Mouse (Mus musculus): Measurements from ENCODE around the gene Mapre3. TPM values are rescaled to one million over a fixed set of nuclear protein-coding genes. Genes with fewer than 3 reads are reported as not detected.
"Not testable (repeated sequence)": the region's sequence is repeated elsewhere in the genome, so short reads cannot be mapped to it uniquely, and the experiment has no call there.

Mapre3 gene
- polyA plus RNA-seq, 2 experiments = 28.2 to 64.7 TPM

- Histone ChIP-seq H3K9me3 (ENCODE audit: control insufficient read depth, low read length) (no peaks in the 10 kb centered on the region), H3K36me3 (ENCODE audit: control insufficient read depth, insufficient read depth, low read length) (peaks cover 42% of the 10 kb centered on the region), H3K4me2 (replicated peaks; ENCODE audit: low read depth, low read length, severe bottlenecking) (no peak overlapping the region), H3K27ac (replicated peaks; ENCODE audit: low read depth, low read length) (no peak overlapping the region), H3K4me3 (replicated peaks; ENCODE audit: low read length) (no peak overlapping the region), H3K4me1 (ENCODE audit: control insufficient read depth, insufficient read depth, low read length) (peaks cover 8% of the 10 kb centered on the region; the same call in 1 of the 2 replicates), H3K9ac (ENCODE audit: low read depth, low read length, severe bottlenecking) (no peak overlapping the region), H3K27me3 (ENCODE audit: control insufficient read depth, insufficient read depth, low read length) (no peaks in the 10 kb centered on the region)
- 17% methylated on average over 6 of the region's 6 CpGs for WGBS
- ATAC-seq (ENCODE audit: low FRiP score, low read depth) (no peak), DNase-seq (ENCODE audit: low spot score) (peak; percentile 30)
- no peak for TF ChIP-seq POLR2A (IDR thresholded peaks at IDR 0.05; ENCODE audit: borderline replicate concordance, extremely low read depth, insufficient read depth, insufficient read length)
Observed at GRCm38 (mm10) chr5:30878616-30879015, 64.2 kb downstream of the Mapre3 start.

- no peaks in the 10 kb centered on the region for H3K27me3 ChIP-seq (ENCODE audit: control insufficient read depth, insufficient read depth, low read length)
- DNase-seq (ENCODE audit: low spot score) (peak; percentile 25), ATAC-seq (ENCODE audit: low FRiP score, low read depth) (no peak)
- H3K9ac ChIP-seq (ENCODE audit: low read depth, low read length, severe bottlenecking) = no peak overlapping the region
- TF ChIP-seq POLR2A (IDR thresholded peaks at IDR 0.05; ENCODE audit: borderline replicate concordance, extremely low read depth, insufficient read depth, insufficient read length) = no peak
- H3K4me3 ChIP-seq (replicated peaks; ENCODE audit: low read length) = no peak overlapping the region
- WGBS = 66% methylated on average over 5 of the region's 5 CpGs
- peaks cover 8% of the 10 kb centered on the region; the same call in 1 of the 2 replicates for H3K4me1 ChIP-seq (ENCODE audit: control insufficient read depth, insufficient read depth, low read length)
- no peaks in the 10 kb centered on the region for H3K9me3 ChIP-seq (ENCODE audit: control insufficient read depth, low read length)
- no peak overlapping the region for H3K27ac ChIP-seq (replicated peaks; ENCODE audit: low read depth, low read length)
- peaks cover 33% of the 10 kb centered on the region for H3K36me3 ChIP-seq (ENCODE audit: control insufficient read depth, insufficient read depth, low read length)
- H3K4me2 ChIP-seq (replicated peaks; ENCODE audit: low read depth, low read length, severe bottlenecking) = no peak overlapping the region
Observed at GRCm38 (mm10) chr5:30879347-30879943, 65.0 kb downstream of the Mapre3 start.

DNA sequence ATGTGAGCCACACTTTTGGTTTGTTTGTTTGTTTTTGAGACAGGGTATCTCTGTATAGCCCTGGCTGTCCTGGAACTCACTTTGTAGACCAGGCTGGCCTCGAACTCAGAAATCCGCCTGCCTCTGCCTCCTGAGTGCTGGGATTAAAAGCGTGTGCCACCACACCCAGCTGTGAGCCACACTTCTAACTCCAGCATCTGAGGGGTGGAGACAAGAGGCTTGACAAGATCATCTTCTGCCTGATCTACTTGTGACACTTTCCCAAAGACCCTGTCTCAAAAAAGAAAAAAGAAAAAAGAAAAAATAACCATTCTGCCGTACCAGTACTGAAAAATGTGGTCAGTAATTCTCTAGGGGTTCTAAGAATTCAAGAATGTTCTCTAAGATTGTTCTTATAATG, 67.4 kb downstream of the Mapre3 start:
- not testable (repeated sequence) for H3K27ac ChIP-seq (replicated peaks; ENCODE audit: low read depth, low read length); H3K27me3 ChIP-seq (ENCODE audit: control insufficient read depth, insufficient read depth, low read length); H3K36me3 ChIP-seq (ENCODE audit: control insufficient read depth, insufficient read depth, low read length); H3K4me2 ChIP-seq (replicated peaks; ENCODE audit: low read depth, low read length, severe bottlenecking); DNase-seq (ENCODE audit: low spot score); H3K4me3 ChIP-seq (replicated peaks; ENCODE audit: low read length); H3K9ac ChIP-seq (ENCODE audit: low read depth, low read length, severe bottlenecking); H3K4me1 ChIP-seq (ENCODE audit: control insufficient read depth, insufficient read depth, low read length); ATAC-seq (ENCODE audit: low FRiP score, low read depth); H3K9me3 ChIP-seq (ENCODE audit: control insufficient read depth, low read length)
- 80% methylated on average over 4 of the region's 4 CpGs for WGBS

DNA sequence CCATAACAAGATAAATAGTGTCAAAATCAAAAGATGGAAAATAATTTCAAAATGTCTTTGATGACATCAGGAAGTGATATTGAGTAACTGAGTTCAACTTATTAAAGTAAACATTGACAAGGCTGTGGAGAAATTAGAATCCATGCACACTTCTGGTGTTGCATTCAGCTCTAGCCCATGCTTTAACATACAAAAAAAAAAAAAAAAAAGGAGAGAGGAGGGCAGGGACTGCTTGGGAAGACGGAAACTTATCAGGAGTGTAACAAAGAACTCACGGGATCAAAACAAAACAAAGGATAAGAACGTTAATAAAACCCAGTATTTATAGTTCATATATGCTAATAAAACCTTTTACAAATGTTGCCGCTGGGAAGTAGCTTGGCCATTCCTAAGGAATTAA, 71.8 kb downstream of the Mapre3 start:
- H3K4me3 ChIP-seq (replicated peaks; ENCODE audit: low read length) = no peak overlapping the region; the same call in 1 of the 2 replicates
- H3K4me2 ChIP-seq (replicated peaks; ENCODE audit: low read depth, low read length, severe bottlenecking) = peak overlapping the region; percentile 77
- ATAC-seq (ENCODE audit: low FRiP score, low read depth) (no peak), DNase-seq (ENCODE audit: low spot score) (no peak)
- H3K9me3 ChIP-seq (ENCODE audit: control insufficient read depth, low read length) = no peaks in the 10 kb centered on the region
- H3K27ac ChIP-seq (replicated peaks; ENCODE audit: low read depth, low read length) = peak overlapping the region; percentile 98; the same call in 1 of the 2 replicates
- H3K36me3 ChIP-seq (ENCODE audit: control insufficient read depth, insufficient read depth, low read length) = peaks cover 9% of the 10 kb centered on the region
- H3K9ac ChIP-seq (ENCODE audit: low read depth, low read length, severe bottlenecking) = 0 out of 2 replicates have a peak overlapping the region, but pooled peaks have one; percentile 75
- no peaks in the 10 kb centered on the region for H3K27me3 ChIP-seq (ENCODE audit: control insufficient read depth, insufficient read depth, low read length)
- 37% methylated on average over 4 of the region's 4 CpGs for WGBS
- H3K4me1 ChIP-seq (ENCODE audit: control insufficient read depth, insufficient read depth, low read length) = peaks cover 10% of the 10 kb centered on the region
- TF ChIP-seq POLR2A (IDR thresholded peaks at IDR 0.05; ENCODE audit: borderline replicate concordance, extremely low read depth, insufficient read depth, insufficient read length) = no peak

DNA sequence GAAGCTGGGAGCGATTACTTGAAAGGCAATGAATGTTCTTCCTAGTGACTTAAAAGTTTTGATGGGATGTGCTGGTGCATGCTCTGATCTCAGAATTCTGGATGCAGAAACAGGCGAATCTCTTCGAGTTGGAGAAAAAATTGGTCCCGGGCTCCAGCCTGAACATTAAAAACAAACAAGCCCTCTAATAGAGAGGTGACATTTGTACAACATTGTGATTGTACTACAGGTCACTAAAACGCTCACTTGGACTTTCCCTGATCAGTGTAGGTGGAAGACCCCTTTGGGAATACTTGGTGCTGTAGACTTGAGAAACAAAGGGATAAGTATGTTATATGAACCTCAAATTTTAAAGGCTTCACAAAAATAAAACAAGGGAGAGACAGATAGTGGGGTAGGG, 72.3 kb downstream of the Mapre3 start:
- no peak for DNase-seq (ENCODE audit: low spot score)
- TF ChIP-seq POLR2A (IDR thresholded peaks at IDR 0.05; ENCODE audit: borderline replicate concordance, extremely low read depth, insufficient read depth, insufficient read length) = no peak
- Histone ChIP-seq H3K4me1 (ENCODE audit: control insufficient read depth, insufficient read depth, low read length) (peaks cover 10% of the 10 kb centered on the region), H3K4me2 (replicated peaks; ENCODE audit: low read depth, low read length, severe bottlenecking) (peak overlapping the region; percentile 77), H3K27ac (replicated peaks; ENCODE audit: low read depth, low read length) (peak overlapping the region; percentile 98), H3K9me3 (ENCODE audit: control insufficient read depth, low read length) (no peaks in the 10 kb centered on the region), H3K4me3 (replicated peaks; ENCODE audit: low read length) (peak overlapping the region; percentile 80), H3K27me3 (ENCODE audit: control insufficient read depth, insufficient read depth, low read length) (no peaks in the 10 kb centered on the region), H3K9ac (ENCODE audit: low read depth, low read length, severe bottlenecking) (peak overlapping the region; percentile 75), H3K36me3 (ENCODE audit: control insufficient read depth, insufficient read depth, low read length) (peaks cover 14% of the 10 kb centered on the region)
- no peak for ATAC-seq (ENCODE audit: low FRiP score, low read depth)
- 36% methylated on average over 5 of the region's 5 CpGs for WGBS
